Mouse (Mus musculus): ENCODE data around the gene P4htm.

DNA sequence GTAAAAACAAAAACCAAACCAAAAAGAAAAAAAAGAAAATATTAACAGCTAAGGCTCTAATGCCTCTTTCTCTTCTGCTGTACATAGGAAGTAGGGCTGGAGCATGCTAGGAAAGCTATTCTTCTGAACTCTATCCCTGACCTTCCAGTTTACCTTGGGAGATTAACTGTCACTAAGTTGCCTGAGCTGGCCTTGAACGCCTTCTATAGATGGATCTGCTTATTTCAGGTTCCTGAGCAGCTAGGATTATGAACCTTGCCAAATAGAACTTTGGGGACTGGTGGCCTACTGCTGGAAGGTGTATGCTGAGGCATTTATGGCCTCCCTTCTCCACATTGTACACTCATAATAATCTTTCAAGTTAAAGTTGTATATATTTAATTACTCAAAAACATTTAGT lies 66.5 kb downstream of the P4htm start:
- TF ChIP-seq CTCF (IDR thresholded peaks at IDR 0.05 in 2 of 3, conservative IDR thresholded peaks at IDR 0.05 in 1 of 3; ENCODE audit: control insufficient read depth in 1 of 3, insufficient read depth in 1 of 3, low read depth in 2 of 3, low read length in 3 of 3, poor library complexity in 1 of 3, severe bottlenecking in 1 of 3) (no peak), POLR2A (IDR thresholded peaks at IDR 0.05; ENCODE audit: control insufficient read depth in 1 of 2, insufficient read depth in 1 of 2, low read depth in 1 of 2, low read length in 2 of 2, poor library complexity in 1 of 2) (no peak), HCFC1 (IDR thresholded peaks at IDR 0.05; ENCODE audit: low read depth, low read length) (no peak), ZMIZ1 (IDR thresholded peaks at IDR 0.05; ENCODE audit: low read depth, low read length) (no peak), TAL1 (IDR thresholded peaks at IDR 0.05; ENCODE audit: low read length) (no peak), SMC3 (IDR thresholded peaks at IDR 0.05; ENCODE audit: low read depth, low read length) (no peak), POLR2AphosphoS2 (IDR thresholded peaks at IDR 0.05; ENCODE audit: low read length) (no peak), GATA1 (IDR thresholded peaks at IDR 0.05; ENCODE audit: low read depth, low read length) (no peak), E2F4 (IDR thresholded peaks at IDR 0.05; ENCODE audit: borderline replicate concordance, low read depth, low read length) (no peak), ETS1 (IDR thresholded peaks at IDR 0.05; ENCODE audit: low read depth, low read length) (no peak), MAZ (IDR thresholded peaks at IDR 0.05; ENCODE audit: low read depth, low read length) (no peak), MEF2A (IDR thresholded peaks at IDR 0.05; ENCODE audit: extremely low read depth, insufficient replicate concordance, low read depth, low read length, poor library complexity, severe bottlenecking) (no peak), CHD1 (IDR thresholded peaks at IDR 0.05; ENCODE audit: low read depth, low read length) (no peak)
